Mouse (Mus musculus) limb, embryonic 15.5 days (tissue): ENCODE results near the gene Slc28a2. TPM values are rescaled to one million over a fixed set of nuclear protein-coding genes. Genes with fewer than 3 reads are reported as not detected.
A peak's percentile ranks its signal among the peaks of the same experiment; 100 is the strongest.
"Not testable (repeated sequence)": the region's sequence is repeated elsewhere in the genome, so short reads cannot be mapped to it uniquely, and the experiment has no call there.

Experiments used
- ATAC-seq: fragments of 200-750 bp; cut with Nextera tagmentation; 2 replicates; pipeline ENCODE4 v1.8.0; 2017; ENCODE audit warnings: low read depth, moderate TSS enrichment; ENCODE audit not compliant: insufficient number of reproducible peaks, low FRiP score, low TSS enrichment
- H3K27ac ChIP-seq: fragments of 300-500 bp; sonication (generic); 2 replicates; pipeline ENCODE4 v1.5.1; 2015; ENCODE audit warnings: moderate library complexity, mild to moderate bottlenecking, inconsistent platforms
- H3K27me3 ChIP-seq: fragments of 300-500 bp; sonication (generic); 2 replicates; pipeline ENCODE4 v1.6.1; 2015; ENCODE audit warnings: inconsistent platforms
- H3K36me3 ChIP-seq: fragments of 300-500 bp; sonication (generic); 2 replicates; pipeline ENCODE4 v1.6.1; 2015; ENCODE audit warnings: inconsistent platforms
- H3K4me1 ChIP-seq: fragments of 300-500 bp; sonication (generic); 2 replicates; pipeline ENCODE4 v1.6.1; 2015; ENCODE audit warnings: inconsistent platforms
- H3K4me2 ChIP-seq: fragments of 300-500 bp; sonication (generic); 2 replicates; pipeline ENCODE4 v1.6.1; 2015; ENCODE audit warnings: mild to moderate bottlenecking, inconsistent platforms
- H3K4me3 ChIP-seq: fragments of 300-500 bp; sonication (generic); 2 replicates; pipeline ENCODE4 v1.5.1; 2015; ENCODE audit warnings: mild to moderate bottlenecking, inconsistent platforms
- H3K9ac ChIP-seq: fragments of 300-500 bp; sonication (generic); 2 replicates; pipeline ENCODE4 v1.6.1; 2015; ENCODE audit warnings: inconsistent platforms
- H3K9me3 ChIP-seq: fragments of 300-500 bp; sonication (generic); 2 replicates; pipeline ENCODE4 v1.6.1; 2016; ENCODE audit warnings: inconsistent platforms
- WGBS: fragments of 180-500 bp; shearing (Covaris S2); methylation state at CpG from one replicate; pipeline ENCODE4 v1.1.7; 2015; 5-methylcytosine and 5-hydroxymethylcytosine counted together
- polyA plus RNA-seq: library from polyadenylated mRNA; unstranded; fragments of >200 nt; fragmentation: Nextera tagmentation; extraction: Ambion mirVana; gene quantifications from 2 replicates; pipeline ENCODE4 v1.2.1, GENCODE M21; 2015

Slc28a2 gene
- polyA plus RNA-seq, result 0.73 and 1.5 TPM in 2 replicates

DNA sequence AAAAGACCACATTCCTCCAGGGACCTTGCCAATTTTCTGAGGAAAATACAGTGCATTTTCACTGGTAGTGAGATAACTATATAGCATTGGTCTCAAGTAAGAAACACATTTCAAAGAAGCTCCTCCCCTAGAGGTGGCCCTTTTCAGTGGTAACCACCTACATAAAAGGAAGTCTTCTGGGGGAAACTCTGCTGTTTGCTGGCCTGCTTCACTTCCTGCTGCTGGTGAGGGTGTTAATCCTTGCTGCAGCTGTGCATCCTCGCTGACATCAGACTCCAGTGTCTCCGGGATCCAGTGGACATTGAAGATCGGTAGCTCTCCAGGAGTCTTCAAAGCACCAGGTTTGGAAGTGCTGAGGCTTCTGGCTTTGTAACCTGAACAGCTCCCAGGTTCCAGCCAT, at the start of gene Slc28a2:
TSS of gene Slc28a2 (plus strand) at position 278 of the 400 bp plus-strand sequence.
- not testable (repeated sequence) for H3K4me1 ChIP-seq, H3K36me3 ChIP-seq, H3K27me3 ChIP-seq, H3K4me3 ChIP-seq, H3K9me3 ChIP-seq, ATAC-seq, H3K27ac ChIP-seq, H3K9ac ChIP-seq, H3K4me2 ChIP-seq
- WGBS, result 46% methylated on average over 3 of the region's 3 CpGs

DNA sequence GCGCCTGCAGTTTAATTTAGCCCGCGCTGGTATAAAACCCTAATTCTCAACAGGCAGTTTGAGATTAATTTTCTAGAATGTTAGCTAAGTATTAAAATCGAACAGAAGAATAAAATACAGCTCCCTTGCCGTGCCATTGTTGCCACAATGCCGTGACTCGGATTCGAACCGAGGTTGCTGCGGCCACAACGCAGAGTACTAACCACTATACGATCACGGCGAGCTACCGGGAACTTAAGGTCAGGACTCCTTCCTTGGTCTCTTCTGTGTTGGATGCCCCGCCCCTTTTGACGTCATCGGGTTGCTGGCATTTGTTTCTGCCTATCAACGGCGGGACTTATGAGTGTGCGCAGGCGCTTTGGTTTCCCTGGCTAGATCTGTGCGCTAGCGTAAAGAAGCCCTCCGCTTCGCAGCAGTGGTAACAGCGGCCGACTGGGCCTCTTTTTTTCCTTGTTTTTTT, 49.0 kb upstream of the Slc28a2 start:
- Histone ChIP-seq H3K4me2 (peak overlapping the region; percentile 46), H3K4me1 (peaks cover 8% of the 10 kb centered on the region; the same call in 1 of the 2 replicates), H3K27me3 (peaks cover 6% of the 10 kb centered on the region; the same call in 1 of the 2 replicates), H3K9ac (peak overlapping the region; percentile 50; the same call in 1 of the 2 replicates), H3K4me3 (peak overlapping the region; percentile 64), H3K27ac (peak overlapping the region; percentile 91), H3K9me3 (no peaks in the 10 kb centered on the region), H3K36me3 (no peaks in the 10 kb centered on the region)
- ATAC-seq, result peak; percentile 87
- WGBS, result under 1% methylated on average over 28 of the region's 28 CpGs

DNA sequence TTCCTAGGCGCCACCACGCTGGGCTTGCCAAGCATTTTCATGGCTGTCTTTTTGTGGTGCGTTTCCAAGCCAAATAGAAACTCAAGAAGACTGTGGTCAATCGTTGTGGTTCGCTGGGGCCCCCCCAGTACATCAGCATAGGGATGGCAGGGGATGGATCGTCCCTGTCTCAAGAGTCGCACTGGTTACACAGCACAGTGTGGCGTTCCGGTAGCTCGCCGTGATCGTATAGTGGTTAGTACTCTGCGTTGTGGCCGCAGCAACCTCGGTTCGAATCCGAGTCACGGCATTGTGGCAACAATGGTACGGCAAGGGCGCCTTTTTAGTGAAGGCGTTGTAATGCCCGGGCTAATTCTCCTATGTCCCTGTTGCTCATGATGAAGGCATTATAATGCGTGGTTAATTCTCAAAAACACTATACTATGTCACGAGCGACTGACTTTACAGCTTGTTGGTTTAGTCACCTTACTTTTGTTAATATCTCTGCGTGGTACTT, 48.5 kb upstream of the Slc28a2 start:
- Histone ChIP-seq H3K9me3 (no peaks in the 10 kb centered on the region), H3K4me2 (peak overlapping the region; percentile 46), H3K9ac (peak overlapping the region; percentile 50), H3K27ac (peak overlapping the region; percentile 91), H3K4me1 (peaks cover 8% of the 10 kb centered on the region; the same call in 1 of the 2 replicates), H3K36me3 (no peaks in the 10 kb centered on the region), H3K27me3 (peaks cover 6% of the 10 kb centered on the region; the same call in 1 of the 2 replicates), H3K4me3 (peak overlapping the region; percentile 64)
- WGBS, result under 1% methylated on average over 26 of the region's 26 CpGs
- peak; percentile 79 for ATAC-seq

DNA sequence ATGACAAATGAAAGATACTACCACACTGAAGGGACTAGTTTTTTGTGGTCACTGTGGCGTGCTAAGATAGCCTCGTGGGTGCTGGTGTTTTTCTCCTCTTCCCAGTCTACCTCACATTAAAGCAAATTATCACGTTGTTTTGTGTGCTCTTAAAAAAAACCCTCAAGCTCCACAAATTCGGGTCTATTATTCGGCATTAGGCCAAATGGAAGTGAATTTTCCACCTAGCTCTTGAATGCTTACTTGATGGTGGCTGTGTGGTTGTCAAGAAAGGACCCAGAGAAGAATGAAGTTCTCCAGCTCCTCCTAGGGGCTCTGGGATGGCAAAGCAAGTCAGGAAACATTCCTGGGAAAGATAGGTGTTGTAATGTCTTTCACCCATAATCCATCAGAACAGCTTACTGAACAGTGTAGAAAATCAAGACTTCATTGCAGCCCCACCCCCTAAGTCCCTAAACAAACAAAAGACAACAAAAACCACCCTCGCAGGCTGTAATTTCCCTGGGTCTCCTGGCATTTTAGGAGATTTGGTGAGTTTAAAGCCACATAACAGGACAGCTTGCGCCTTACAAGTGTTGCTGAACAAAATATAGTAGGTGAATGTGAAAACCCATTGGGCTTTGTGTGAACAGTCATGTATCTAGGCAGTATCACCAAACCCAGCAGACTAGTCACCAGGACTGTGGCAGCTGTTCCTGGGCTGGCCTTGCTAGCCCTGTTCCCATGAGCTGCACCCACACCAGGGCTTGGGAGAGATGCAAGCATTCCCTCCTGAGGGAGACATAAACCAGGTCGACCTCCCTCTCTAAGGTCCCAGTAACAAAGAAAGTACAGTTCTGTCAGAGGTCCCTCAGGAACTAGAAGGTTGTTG, 47.6 kb upstream of the Slc28a2 start:
- Histone ChIP-seq H3K27me3 (peaks cover 6% of the 10 kb centered on the region; the same call in 1 of the 2 replicates), H3K4me1 (peaks cover 8% of the 10 kb centered on the region; the same call in 1 of the 2 replicates), H3K27ac (peak overlapping the region; percentile 91; the same call in 1 of the 2 replicates), H3K4me3 (peak overlapping the region; percentile 64), H3K36me3 (no peaks in the 10 kb centered on the region), H3K4me2 (peak overlapping the region; percentile 46), H3K9ac (no peak overlapping the region), H3K9me3 (no peaks in the 10 kb centered on the region)
- WGBS, result 17% methylated on average over 8 of the region's 8 CpGs
- no peak for ATAC-seq

DNA sequence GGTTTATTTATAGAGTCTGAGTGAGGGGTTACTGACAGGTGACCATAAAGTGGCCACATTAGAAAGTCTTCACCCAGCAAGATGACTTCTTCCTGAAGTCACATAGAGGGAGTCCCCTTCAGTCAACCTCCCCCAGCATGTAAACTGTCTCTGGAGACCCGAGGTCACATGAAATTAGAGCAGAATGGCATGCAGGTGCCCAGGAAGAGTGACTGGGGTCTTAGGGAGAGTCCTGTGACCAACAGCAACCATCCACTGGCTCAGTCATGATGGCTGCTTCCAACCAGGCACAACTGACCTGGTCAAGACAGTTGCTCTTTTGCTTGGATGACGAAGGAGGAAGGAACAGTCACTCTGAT, 47.0 kb upstream of the Slc28a2 start:
- peaks cover 6% of the 10 kb centered on the region; the same call in 1 of the 2 replicates for H3K27me3 ChIP-seq
- no peaks in the 10 kb centered on the region for H3K36me3 ChIP-seq
- no peak overlapping the region for H3K4me3 ChIP-seq
- H3K27ac ChIP-seq, result no peak overlapping the region
- no peak overlapping the region for H3K9ac ChIP-seq
- WGBS, result 44% methylated on average over 2 of the region's 2 CpGs
- H3K4me2 ChIP-seq, result no peak overlapping the region
- H3K4me1 ChIP-seq, result peaks cover 8% of the 10 kb centered on the region; the same call in 1 of the 2 replicates
- no peak for ATAC-seq
- no peaks in the 10 kb centered on the region for H3K9me3 ChIP-seq

- H3K9me3 ChIP-seq, result no peaks in the 10 kb centered on the region
- peaks cover 8% of the 10 kb centered on the region; the same call in 1 of the 2 replicates for H3K4me1 ChIP-seq
- H3K9ac ChIP-seq, result no peak overlapping the region
- no peak for ATAC-seq
- peaks cover 6% of the 10 kb centered on the region; the same call in 1 of the 2 replicates for H3K27me3 ChIP-seq
- no peaks in the 10 kb centered on the region for H3K36me3 ChIP-seq
- H3K4me3 ChIP-seq, result peak overlapping the region; percentile 27
- peak overlapping the region; percentile 40 for H3K4me2 ChIP-seq
- 16% methylated on average over 11 of the region's 11 CpGs for WGBS
- H3K27ac ChIP-seq, result no peak overlapping the region
Measured at GRCm38 (mm10) chr2:122380768-122381311, 45.4 kb upstream of the Slc28a2 start.

DNA sequence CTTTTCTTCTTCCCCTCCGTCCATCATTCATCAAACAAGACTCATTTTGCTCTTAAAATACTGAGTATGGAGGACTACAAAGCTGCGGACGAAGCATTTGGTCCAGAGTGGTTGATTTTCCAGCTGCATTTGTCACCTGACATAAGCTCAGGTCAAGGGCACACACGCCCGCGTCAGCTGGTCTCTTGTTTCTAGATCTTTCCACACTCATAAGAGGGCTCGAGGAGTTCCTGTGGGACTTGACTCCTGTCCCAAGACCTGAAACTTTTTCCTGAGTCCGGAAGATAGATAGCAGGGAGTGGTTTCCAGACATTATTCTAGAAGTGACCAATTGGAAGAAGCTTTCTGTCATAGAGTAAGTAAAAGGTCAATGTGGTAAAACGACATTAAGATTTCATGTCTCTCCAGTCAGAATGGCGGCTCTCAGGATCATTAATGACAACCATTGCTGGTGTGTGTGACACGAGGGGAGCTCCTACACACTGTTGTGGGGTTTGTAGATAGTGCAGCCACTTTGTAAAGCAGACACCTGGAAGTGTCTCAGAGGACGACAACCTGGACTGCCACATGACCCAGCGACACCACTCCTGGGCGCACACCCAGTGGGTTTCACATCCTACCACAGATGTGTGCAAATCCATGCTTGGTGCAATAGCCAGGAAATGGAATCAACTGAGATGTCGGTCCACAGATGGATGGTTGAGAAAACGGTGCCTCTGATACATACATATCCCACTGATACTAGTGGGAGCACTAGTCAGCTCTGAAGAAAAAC, 44.8 kb upstream of the Slc28a2 start:
- Histone ChIP-seq H3K9me3 (no peaks in the 10 kb centered on the region), H3K4me2 (no peak overlapping the region), H3K4me1 (0 out of 2 replicates have a peak, but pooled peaks cover 5% of the 10 kb centered on the region), H3K27me3 (peaks cover 6% of the 10 kb centered on the region; the same call in 1 of the 2 replicates), H3K36me3 (no peaks in the 10 kb centered on the region), H3K4me3 (no peak overlapping the region), H3K9ac (no peak overlapping the region), H3K27ac (no peak overlapping the region)
- no peak for ATAC-seq
- 73% methylated on average over 16 of the region's 16 CpGs for WGBS

DNA sequence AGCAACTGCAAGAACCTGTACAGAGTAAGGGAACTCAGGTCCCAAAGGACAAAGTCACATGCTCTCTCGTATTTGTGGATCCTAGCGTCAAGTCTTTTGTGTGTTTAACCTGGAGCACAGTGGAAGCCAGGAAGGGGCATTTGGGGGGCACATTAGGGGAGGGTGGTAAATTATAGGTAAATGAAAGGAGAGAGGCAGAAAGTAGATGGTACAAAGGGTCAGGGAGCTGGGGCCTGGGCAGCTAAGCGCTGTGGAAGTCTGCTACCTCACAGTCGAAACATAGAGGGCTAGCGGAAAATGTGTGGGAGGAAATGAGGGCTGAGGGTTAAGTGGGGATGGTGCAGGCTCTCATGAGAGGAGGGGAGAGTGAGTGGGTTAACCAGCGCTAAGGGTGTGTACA, 44.2 kb upstream of the Slc28a2 start:
- H3K4me1 ChIP-seq, result 0 out of 2 replicates have a peak, but pooled peaks cover 5% of the 10 kb centered on the region
- WGBS, result 78% methylated on average over 6 of the region's 6 CpGs
- no peak overlapping the region for H3K27ac ChIP-seq
- H3K27me3 ChIP-seq, result peaks cover 6% of the 10 kb centered on the region; the same call in 1 of the 2 replicates
- H3K36me3 ChIP-seq, result no peaks in the 10 kb centered on the region
- no peak for ATAC-seq
- no peaks in the 10 kb centered on the region for H3K9me3 ChIP-seq
- H3K4me3 ChIP-seq, result no peak overlapping the region
- no peak overlapping the region for H3K9ac ChIP-seq
- no peak overlapping the region for H3K4me2 ChIP-seq

GRCm38 (mm10) chr2:122385095-122385494, 41.2 kb upstream of the Slc28a2 start:
- ATAC-seq, result no peak
- no peak overlapping the region for H3K4me3 ChIP-seq
- 0 out of 2 replicates have a peak, but pooled peaks cover 2% of the 10 kb centered on the region for H3K4me1 ChIP-seq
- WGBS, result 30% methylated on average over 3 of the region's 3 CpGs
- H3K9me3 ChIP-seq, result no peaks in the 10 kb centered on the region
- no peak overlapping the region for H3K9ac ChIP-seq
- no peak overlapping the region for H3K4me2 ChIP-seq
- no peak overlapping the region for H3K27ac ChIP-seq
- H3K36me3 ChIP-seq, result no peaks in the 10 kb centered on the region
- H3K27me3 ChIP-seq, result 0 out of 2 replicates have a peak, but pooled peaks cover 3% of the 10 kb centered on the region

- H3K27me3 ChIP-seq, H3K4me3 ChIP-seq, H3K36me3 ChIP-seq, ATAC-seq, H3K4me2 ChIP-seq, H3K4me1 ChIP-seq, H3K27ac ChIP-seq, H3K9me3 ChIP-seq, H3K9ac ChIP-seq: not testable (repeated sequence)
- WGBS, result 94% methylated on average over 3 of the region's 3 CpGs
Measured at GRCm38 (mm10) chr2:122387135-122387534, 39.1 kb upstream of the Slc28a2 start.

- Histone ChIP-seq H3K27ac (no peak overlapping the region), H3K9me3 (no peaks in the 10 kb centered on the region), H3K4me3 (no peak overlapping the region), H3K4me2 (no peak overlapping the region), H3K27me3 (no peaks in the 10 kb centered on the region), H3K36me3 (no peaks in the 10 kb centered on the region), H3K4me1 (no peaks in the 10 kb centered on the region), H3K9ac (no peak overlapping the region)
- 88% methylated on average over 1 of the region's 1 CpGs for WGBS
- no peak for ATAC-seq
Measured at GRCm38 (mm10) chr2:122396150-122396549, 30.1 kb upstream of the Slc28a2 start.
